Mouse (Mus musculus) kidney, embryonic 14.5 days (tissue): ENCODE results near the gene Erg28. TPM values are rescaled to one million over a fixed set of nuclear protein-coding genes. Genes with fewer than 3 reads are reported as not detected.
A peak's percentile ranks its signal among the peaks of the same experiment; 100 is the strongest.

Experiments
- ATAC-seq: fragments of 200-750 bp; cut with Nextera tagmentation; 2 replicates; pipeline ENCODE4 v1.8.0; 2017; ENCODE audit warnings: moderate number of reproducible peaks, mild to moderate bottlenecking, moderate TSS enrichment, moderate library complexity; ENCODE audit not compliant: low FRiP score, low TSS enrichment
- H3K27ac ChIP-seq: fragments of 300-500 bp; sonication (generic); 2 replicates; pipeline ENCODE4 v1.5.1; 2014; ENCODE audit warnings: low read depth, mild to moderate bottlenecking, low read length, moderate library complexity, mixed read lengths
- H3K27me3 ChIP-seq: fragments of 300-500 bp; sonication (generic); 2 replicates; pipeline ENCODE4 v1.6.1; 2014; ENCODE audit warnings: mild to moderate bottlenecking, low read length; ENCODE audit not compliant: control insufficient read depth, insufficient read depth
- H3K36me3 ChIP-seq: fragments of 300-500 bp; sonication (generic); 2 replicates; pipeline ENCODE4 v1.6.1; 2014; ENCODE audit warnings: low read length, mixed read lengths; ENCODE audit not compliant: control insufficient read depth, insufficient read depth
- H3K4me1 ChIP-seq: fragments of 300-500 bp; sonication (generic); 2 replicates; pipeline ENCODE4 v1.6.1; 2014; ENCODE audit warnings: low read length, mixed read lengths; ENCODE audit not compliant: control insufficient read depth, insufficient read depth
- H3K4me2 ChIP-seq: fragments of 300-500 bp; sonication (generic); replicated peaks from 2 replicates; pipeline ENCODE4 v1.6.1; 2014; ENCODE audit warnings: low read depth, mild to moderate bottlenecking, low read length
- H3K4me3 ChIP-seq: fragments of 300-500 bp; sonication (generic); 2 replicates; pipeline ENCODE4 v1.5.1; 2014; ENCODE audit warnings: mild to moderate bottlenecking, low read length
- H3K9ac ChIP-seq: fragments of 300-500 bp; sonication (generic); 2 replicates; pipeline ENCODE4 v1.6.1; 2014; ENCODE audit warnings: low read depth, mild to moderate bottlenecking, low read length, moderate library complexity
- H3K9me3 ChIP-seq: fragments of 300-500 bp; sonication (generic); 2 replicates; pipeline ENCODE4 v1.6.1; 2016; ENCODE audit warnings: low read length; ENCODE audit not compliant: control insufficient read depth
- WGBS: fragments of 180-500 bp; shearing (Covaris S2); extraction: QIAGEN DNeasy Blood & Tissue Kit; methylation state at CpG from one replicate; pipeline ENCODE4 v1.1.7; 2014; 5-methylcytosine and 5-hydroxymethylcytosine counted together
- polyA plus RNA-seq: library from polyadenylated mRNA; unstranded; fragments of >200 nt; fragmentation: Nextera tagmentation; extraction: Ambion mirVana; gene quantifications from 2 replicates; pipeline ENCODE4 v1.2.1, GENCODE M21; 2014

The Erg28 gene
- polyA plus RNA-seq, 1 experiment from 2014 or later, result 117 TPM

DNA sequence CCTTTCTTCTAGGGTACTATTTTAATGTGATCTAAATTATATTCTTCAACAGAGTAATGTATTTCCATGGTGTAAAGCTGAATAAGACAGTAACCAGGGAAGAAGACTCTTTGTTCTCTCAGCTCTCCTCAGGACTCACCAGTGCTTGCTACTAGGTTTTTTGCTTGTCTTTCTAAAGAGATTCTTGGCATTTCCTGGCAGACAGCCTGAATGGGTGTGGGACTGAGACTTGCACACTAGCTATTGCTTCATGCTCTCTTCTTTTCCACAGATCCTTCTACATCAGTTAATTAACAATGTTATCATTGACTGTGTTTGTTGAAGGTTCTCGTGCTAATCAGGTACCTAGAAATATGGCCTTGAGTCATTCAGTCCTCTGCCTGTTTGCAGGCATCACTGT lies 29.9 kb upstream of the Erg28 start:
- WGBS, result 81% methylated on average over 1 of the region's 1 CpGs
- no peak for ATAC-seq
- H3K4me3 ChIP-seq, result no peak overlapping the region

DNA sequence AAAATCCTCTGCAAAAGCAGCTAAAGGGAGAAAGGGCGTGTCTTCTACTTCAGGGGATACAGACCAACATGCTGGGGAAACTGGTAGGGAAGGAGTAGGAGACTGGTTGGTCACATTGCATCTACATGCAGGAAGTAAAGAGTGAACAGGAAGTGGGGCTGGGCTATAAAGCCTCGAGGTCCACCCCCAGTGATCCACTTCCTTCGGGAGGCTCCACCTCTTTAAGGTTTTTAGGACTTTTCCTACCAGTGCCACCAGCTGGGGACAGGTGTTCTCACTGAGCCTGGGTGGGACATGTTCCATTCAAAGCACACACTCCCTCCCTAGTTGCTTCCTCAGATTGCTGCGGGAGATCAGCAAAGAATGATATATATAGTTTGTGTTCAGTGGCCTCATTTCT lies 29.5 kb upstream of the Erg28 start:
- no peaks in the 10 kb centered on the region for H3K4me1 ChIP-seq
- WGBS, result 84% methylated on average over 4 of the region's 4 CpGs
- ATAC-seq, result no peak

More for the DNA sequence above, 29.9 kb upstream of the Erg28 start:
- H3K27me3 ChIP-seq, result no peaks in the 10 kb centered on the region
- no peak overlapping the region for H3K4me2 ChIP-seq
- H3K9me3 ChIP-seq, result no peaks in the 10 kb centered on the region
- no peak overlapping the region for H3K27ac ChIP-seq
- no peaks in the 10 kb centered on the region for H3K4me1 ChIP-seq
- no peak overlapping the region for H3K9ac ChIP-seq
- no peaks in the 10 kb centered on the region; the same call in 1 of the 2 replicates for H3K36me3 ChIP-seq

DNA sequence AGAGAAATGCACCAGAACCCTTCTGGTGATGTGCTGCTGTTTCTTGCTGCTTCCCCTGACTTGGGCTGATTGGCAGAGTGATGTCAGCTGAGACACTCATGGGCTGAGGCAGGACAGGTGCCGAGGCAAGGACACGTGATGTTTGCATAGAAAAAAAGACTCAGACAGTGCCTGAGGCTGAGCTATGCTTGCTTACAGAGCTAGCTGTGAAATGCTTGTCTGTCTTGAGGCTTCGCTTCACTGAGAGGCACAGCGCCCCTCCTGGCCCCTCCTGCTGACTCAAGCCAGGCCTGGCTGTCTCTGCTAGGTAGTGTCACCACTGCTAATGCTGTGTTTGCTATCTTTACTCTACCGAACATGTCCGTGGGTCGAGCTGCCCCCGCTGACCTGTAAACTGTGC lies 26.3 kb upstream of the Erg28 start:
- Histone ChIP-seq H3K4me2 (no peak overlapping the region), H3K36me3 (no peaks in the 10 kb centered on the region; the same call in 1 of the 2 replicates), H3K4me3 (no peak overlapping the region), H3K9ac (no peak overlapping the region), H3K27ac (no peak overlapping the region), H3K4me1 (no peaks in the 10 kb centered on the region), H3K9me3 (no peaks in the 10 kb centered on the region), H3K27me3 (no peaks in the 10 kb centered on the region)
- 81% methylated on average over 8 of the region's 8 CpGs for WGBS
- ATAC-seq, result no peak

More for the DNA sequence above, 29.5 kb upstream of the Erg28 start:
- no peak overlapping the region for H3K9ac ChIP-seq
- H3K4me3 ChIP-seq, result no peak overlapping the region
- H3K4me2 ChIP-seq, result no peak overlapping the region
- no peak overlapping the region for H3K27ac ChIP-seq
- no peaks in the 10 kb centered on the region for H3K27me3 ChIP-seq
- no peaks in the 10 kb centered on the region for H3K9me3 ChIP-seq
- no peaks in the 10 kb centered on the region; the same call in 1 of the 2 replicates for H3K36me3 ChIP-seq

DNA sequence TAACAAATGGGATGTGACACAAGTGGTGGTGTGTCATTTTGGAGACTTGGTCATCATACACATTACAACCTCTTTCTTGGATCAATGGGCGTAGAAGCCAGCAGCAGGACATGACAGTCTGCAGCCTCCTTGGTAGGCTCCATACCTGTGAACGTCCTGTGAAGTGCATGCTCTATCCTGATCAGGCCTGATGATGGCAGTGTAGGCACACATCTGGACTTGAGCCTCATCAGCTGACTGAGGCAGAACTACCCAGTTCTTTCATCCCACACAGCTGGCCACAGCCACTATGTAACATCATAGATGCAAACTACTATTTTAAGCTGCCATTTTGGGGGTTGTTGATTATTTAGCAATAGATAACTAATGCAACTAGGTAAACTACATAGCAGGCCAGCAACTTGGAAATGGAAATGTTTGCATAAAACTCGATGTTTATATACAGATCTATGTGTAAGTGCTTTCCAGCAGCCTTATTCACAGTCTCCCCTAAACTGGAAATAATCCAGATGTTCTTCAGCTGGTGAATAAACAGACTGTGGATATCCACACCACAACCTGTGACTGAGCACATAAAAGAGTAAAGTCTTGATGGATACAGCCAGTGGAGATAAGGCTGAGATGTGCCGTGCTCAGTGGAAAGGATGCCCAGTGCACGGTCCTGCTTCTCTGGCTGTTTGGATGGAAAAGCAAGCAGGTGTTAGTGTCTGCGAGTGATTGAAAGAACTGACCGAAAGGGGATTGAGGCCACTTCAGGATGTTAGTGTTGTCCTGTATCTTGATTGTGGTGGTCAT lies 24.0 kb upstream of the Erg28 start:
- no peaks in the 10 kb centered on the region; the same call in 1 of the 2 replicates for H3K36me3 ChIP-seq
- no peaks in the 10 kb centered on the region for H3K9me3 ChIP-seq
- H3K27me3 ChIP-seq, result no peaks in the 10 kb centered on the region
- H3K27ac ChIP-seq, result no peak overlapping the region
- WGBS, result 81% methylated on average over 7 of the region's 7 CpGs
- ATAC-seq, result peak; percentile 52; the same call in 1 of the 2 replicates
- H3K4me1 ChIP-seq, result no peaks in the 10 kb centered on the region
- no peak overlapping the region for H3K4me3 ChIP-seq
- H3K9ac ChIP-seq, result no peak overlapping the region
- no peak overlapping the region for H3K4me2 ChIP-seq

DNA sequence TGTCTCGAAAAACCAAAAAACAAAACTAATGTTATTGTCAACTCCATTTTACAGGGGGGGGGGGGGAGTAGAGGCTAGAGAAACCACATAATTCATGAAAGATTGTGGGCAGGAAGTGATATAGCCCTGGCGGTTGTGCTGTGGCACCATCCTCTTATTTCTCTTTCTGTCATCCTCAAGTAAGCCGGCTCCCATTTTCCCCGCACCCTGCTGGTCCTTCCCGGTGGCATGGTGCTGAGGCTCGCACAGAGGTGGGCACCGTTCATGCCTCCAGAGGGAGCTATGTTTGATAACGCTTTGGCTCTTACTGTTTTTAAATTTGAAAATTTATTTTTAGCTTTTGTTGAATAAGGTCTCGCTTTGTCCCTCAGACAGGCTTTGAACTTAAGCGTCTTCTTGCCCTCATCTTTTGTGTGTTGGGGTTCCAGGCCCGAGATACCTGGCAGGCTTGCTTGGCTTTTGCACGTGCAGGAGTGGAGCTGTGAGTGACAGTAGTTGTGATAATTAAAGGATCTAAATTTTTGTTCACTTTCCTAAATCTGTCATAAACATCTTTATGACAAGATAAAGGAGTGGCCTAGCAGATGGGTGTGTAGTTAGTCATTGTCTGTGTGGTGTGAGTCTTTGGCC lies 15.1 kb upstream of the Erg28 start:
- Histone ChIP-seq H3K4me3 (no peak overlapping the region), H3K9ac (no peak overlapping the region), H3K4me2 (no peak overlapping the region), H3K27ac (no peak overlapping the region), H3K9me3 (no peaks in the 10 kb centered on the region), H3K36me3 (no peaks in the 10 kb centered on the region), H3K27me3 (no peaks in the 10 kb centered on the region), H3K4me1 (no peaks in the 10 kb centered on the region)
- ATAC-seq, result no peak
- WGBS, result 90% methylated on average over 12 of the region's 12 CpGs

DNA sequence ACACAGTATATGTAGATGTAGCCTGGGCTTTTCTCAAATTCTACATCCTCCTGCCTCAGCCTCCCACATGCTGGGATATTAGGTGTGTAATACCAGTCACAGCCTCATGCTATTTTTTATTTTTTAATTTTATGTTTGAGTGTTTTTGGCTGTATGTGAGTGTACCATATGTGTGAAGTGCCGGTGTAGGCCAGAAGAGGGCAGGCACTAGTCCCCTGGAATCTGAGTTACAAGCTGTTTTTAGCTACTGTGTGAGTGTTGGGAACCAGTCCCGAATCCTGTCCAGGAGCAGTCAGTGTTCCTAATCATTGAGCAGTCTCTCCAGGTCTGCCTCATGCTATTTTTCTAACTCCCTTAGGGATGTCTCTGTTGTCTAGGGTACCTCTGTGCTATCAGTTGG lies 13.4 kb upstream of the Erg28 start:
- Histone ChIP-seq H3K4me1 (no peaks in the 10 kb centered on the region), H3K27me3 (no peaks in the 10 kb centered on the region), H3K4me2 (no peak overlapping the region), H3K9ac (no peak overlapping the region), H3K9me3 (no peaks in the 10 kb centered on the region), H3K4me3 (no peak overlapping the region), H3K36me3 (peaks cover 3% of the 10 kb centered on the region; the same call in 1 of the 2 replicates), H3K27ac (no peak overlapping the region)
- ATAC-seq, result no peak
- 88% methylated on average over 2 of the region's 2 CpGs for WGBS

DNA sequence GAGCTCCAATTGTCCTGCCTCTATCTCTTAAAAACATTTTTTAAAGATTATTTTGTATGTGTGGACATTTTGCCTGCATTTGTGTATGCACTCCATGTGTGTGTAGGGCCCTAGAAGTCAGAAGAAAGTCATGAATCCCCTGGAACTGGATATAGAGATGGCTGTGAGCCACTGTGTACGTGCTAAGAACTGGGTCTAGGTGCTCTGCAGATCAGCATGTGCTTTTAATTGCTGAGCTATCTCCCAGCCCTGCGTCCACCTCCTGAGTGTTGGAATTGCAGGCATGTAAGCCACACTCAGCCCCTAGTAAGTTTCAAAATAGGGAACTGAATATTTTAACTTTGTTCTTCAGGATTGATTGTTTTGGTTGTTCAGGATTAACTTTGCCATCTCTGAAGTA lies 10.2 kb upstream of the Erg28 start:
- ATAC-seq, result no peak
- Histone ChIP-seq H3K9me3 (no peaks in the 10 kb centered on the region), H3K4me1 (no peaks in the 10 kb centered on the region), H3K9ac (no peak overlapping the region), H3K27ac (no peak overlapping the region), H3K4me2 (no peak overlapping the region), H3K36me3 (peaks cover 7% of the 10 kb centered on the region), H3K27me3 (no peaks in the 10 kb centered on the region), H3K4me3 (no peak overlapping the region)
- WGBS, result 89% methylated on average over 2 of the region's 2 CpGs

DNA sequence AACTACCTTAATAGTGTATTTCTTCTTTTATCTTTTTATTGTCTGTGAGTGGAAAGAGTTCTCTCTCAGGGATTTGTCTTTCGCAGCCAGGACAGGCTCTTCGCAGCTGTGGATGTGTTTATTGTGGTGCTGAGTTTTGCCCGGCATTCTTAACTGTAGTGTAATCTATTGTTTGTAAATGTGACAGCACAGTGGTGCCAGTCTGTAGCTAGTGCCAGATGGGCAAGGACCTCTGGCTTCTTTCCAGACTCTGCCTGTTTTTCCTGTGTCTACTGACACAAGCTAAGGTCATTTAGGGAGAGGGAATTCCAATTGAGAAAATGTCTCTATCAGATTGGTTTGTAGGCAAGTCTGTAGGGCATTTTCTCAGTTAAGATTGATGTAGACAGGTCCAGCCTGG lies 6.3 kb upstream of the Erg28 start:
- ATAC-seq, result no peak
- H3K27me3 ChIP-seq, result no peaks in the 10 kb centered on the region
- H3K4me3 ChIP-seq, result no peak overlapping the region
- H3K9me3 ChIP-seq, result no peaks in the 10 kb centered on the region
- H3K4me1 ChIP-seq, result peaks cover 1% of the 10 kb centered on the region; the same call in 1 of the 2 replicates
- H3K9ac ChIP-seq, result no peak overlapping the region
- H3K4me2 ChIP-seq, result no peak overlapping the region
- H3K36me3 ChIP-seq, result peaks cover 13% of the 10 kb centered on the region
- H3K27ac ChIP-seq, result no peak overlapping the region
- 92% methylated on average over 3 of the region's 3 CpGs for WGBS

DNA sequence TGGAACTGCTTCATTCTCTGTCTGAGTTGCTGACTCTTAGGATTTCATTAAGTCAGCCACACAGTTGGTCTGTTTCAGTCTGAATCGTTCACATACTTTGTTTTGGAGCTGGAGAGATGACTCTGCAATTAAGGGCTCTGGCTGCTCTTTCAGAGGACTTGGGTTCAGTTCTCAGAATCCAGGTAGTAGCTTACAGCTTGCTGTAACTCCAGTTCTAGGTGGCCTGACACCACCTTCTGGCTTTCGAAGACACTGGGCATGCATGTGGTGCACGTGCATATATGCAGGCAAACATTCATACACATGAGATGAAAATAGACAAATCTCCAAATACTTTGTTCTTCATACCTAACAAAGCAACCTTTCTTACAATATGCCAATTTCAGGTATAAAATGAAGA lies 5.5 kb upstream of the Erg28 start:
- ATAC-seq, result no peak
- H3K4me1 ChIP-seq, result peaks cover 2% of the 10 kb centered on the region; the same call in 1 of the 2 replicates
- no peaks in the 10 kb centered on the region for H3K9me3 ChIP-seq
- 95% methylated on average over 3 of the region's 3 CpGs for WGBS
- H3K27ac ChIP-seq, result no peak overlapping the region
- H3K4me2 ChIP-seq, result no peak overlapping the region
- H3K9ac ChIP-seq, result no peak overlapping the region
- no peak overlapping the region for H3K4me3 ChIP-seq
- H3K36me3 ChIP-seq, result peaks cover 13% of the 10 kb centered on the region
- H3K27me3 ChIP-seq, result no peaks in the 10 kb centered on the region
